Mouse (Mus musculus) heart, postnatal 4 days (tissue): ENCODE data around the gene Cnksr1. TPM values are rescaled to one million over a fixed set of nuclear protein-coding genes. Genes with fewer than 3 reads are reported as not detected.

ENCODE experiments used
- DNase-seq: peaks from one replicate; pipeline ENCODE4 v3.0.0; 2021
- total RNA-seq, 2 experiments: library from RNA; stranded (reverse); gene quantifications; 2 replicates each; pipeline ENCODE4 v1.2.3; 2021

Cnksr1 gene
- total RNA-seq, 2 experiments from 2014 or later, result 1.6 to 2.0 TPM

DNA sequence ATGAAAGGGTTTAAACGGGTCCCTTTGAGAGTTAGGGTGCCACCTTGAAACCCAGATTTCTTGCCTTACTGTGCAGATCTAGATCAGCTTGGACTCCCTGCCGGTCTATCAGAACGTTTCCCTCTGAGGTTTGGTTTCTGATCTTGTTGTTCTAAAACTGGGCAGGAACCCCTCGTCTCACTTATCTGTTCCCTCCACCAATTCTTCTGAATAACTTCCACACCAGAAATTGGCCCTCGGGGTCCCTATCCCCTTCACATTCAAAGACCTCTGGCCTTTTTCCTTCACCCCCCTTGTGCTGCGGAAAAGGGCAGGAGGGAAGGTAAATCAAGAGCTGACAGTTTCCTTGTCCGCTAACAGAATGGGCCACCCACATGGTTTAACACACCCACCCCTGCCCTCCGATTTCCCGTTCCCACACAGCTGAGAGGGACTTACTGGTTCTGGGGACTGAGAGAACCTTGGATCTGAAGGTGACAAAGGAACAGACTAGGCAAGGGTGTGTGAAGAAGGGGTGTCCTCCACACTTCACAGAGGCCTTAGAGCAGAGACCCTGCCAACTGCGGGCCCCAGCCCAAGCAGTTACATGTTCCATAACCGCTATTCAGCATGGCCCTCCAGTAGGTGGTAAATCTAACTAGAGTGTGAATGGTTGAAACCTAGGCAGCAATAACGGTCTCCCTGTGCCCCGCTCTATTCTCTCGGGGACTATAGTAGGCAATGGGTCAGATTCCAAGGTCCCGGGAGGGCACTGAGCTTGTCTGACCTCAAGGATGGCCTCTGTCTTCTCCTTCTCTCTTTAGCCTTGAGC is 14.9 kb upstream of the Cnksr1 start:
- DNase-seq, result no peak

- no peak for DNase-seq
Observed at GRCm38 (mm10) chr4:134252131-134252910, 14.1 kb upstream of the Cnksr1 start.

- peak; percentile 61 for DNase-seq
Observed at GRCm38 (mm10) chr4:134251241-134252130, 13.3 kb upstream of the Cnksr1 start.

DNA sequence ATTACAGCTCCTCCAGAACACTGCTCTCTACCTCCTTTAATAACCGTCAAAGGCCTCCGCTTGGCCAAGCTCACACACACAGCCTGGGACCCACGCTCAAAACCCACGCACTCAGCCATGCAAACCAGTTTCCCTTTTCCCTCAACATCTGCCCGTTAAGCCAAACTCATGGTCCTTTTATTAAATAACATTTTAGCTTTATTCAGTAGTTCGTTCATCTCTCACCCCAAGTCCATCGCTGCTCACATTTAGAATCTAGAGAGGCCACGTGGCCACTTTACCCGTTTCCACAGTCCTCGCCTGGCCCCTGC is 12.7 kb upstream of the Cnksr1 start:
- DNase-seq, result no peak

- no peak for DNase-seq
Observed at GRCm38 (mm10) chr4:134250116-134250929, 12.1 kb upstream of the Cnksr1 start.

DNA sequence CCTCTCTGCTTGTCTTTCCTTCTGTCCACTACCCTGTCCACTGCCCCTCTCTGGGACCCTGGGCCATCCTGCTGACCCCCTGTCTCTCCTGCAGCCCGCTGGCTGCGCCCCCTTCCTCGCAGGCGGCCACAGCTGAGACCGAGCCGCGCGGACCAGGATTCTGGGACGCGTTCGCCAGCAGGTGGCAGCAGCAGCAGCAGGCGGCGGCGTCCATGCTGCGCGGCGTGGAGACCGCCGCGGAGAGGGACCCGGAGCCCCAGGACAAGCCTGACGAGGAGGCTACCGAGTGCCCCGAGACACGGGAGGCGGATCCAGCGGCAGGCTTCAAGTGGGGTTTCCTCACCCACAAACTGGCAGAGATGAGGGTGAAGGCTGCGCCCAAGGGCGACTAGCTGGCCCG is 11.5 kb upstream of the Cnksr1 start:
- peak; percentile 89 for DNase-seq

DNA sequence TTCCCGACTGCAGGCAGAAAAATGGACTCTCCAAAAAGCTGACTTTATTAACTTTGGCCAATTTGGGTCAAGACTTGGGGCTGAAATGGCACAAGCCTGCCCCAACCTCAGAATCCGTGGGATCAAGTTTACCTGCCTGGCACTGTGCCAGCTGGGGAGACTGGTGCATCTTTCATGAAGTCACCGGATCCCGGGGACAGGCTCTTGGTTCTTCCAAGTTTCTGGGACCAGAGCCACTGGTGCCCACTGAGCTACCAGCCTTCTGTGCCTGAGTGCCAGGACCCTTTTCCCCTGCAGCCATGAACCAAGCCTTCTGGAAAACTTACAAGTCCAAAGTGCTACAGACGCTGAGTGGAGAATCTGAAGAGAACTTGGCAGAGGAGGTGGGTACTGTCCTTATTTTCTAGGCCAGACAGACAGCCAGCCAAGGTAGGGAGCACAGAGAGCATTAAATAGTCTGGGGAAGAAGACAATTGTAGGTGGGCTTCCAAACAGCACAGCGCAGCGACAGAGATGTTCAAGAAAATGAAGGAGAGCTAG is 8.6 kb upstream of the Cnksr1 start, which contains the start of gene Gm30191:
Gene Gm30191 (plus strand): TSS at position 217 of the 540 bp plus-strand sequence.
- no peak for DNase-seq

DNA sequence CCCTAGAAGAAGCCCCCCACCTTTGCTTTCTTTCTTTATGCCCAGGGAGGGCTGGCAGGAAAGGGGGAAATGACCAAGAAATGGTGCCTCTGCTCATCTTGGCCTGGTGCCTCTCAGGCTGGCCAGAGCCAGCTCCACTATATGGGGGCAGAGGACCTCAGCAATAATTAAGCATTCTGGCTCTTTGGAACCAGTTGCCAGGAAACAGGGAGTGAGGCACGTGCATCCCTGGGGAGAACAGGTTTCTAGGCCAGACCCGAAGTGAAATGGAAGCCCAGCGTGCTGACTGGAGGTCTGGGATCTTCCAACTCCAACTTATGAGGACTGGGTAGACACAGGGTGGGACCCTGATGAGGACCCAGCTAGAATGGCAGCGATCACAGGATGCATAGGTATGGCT is 8.1 kb upstream of the Cnksr1 start:
- no peak for DNase-seq

- peak; percentile 98 for DNase-seq
Observed at GRCm38 (mm10) chr4:134245148-134245843, 7.1 kb upstream of the Cnksr1 start, which contains the start of gene Zfp593. Gene Zfp593, minus strand, starts transcription at chr4:134245592.

DNA sequence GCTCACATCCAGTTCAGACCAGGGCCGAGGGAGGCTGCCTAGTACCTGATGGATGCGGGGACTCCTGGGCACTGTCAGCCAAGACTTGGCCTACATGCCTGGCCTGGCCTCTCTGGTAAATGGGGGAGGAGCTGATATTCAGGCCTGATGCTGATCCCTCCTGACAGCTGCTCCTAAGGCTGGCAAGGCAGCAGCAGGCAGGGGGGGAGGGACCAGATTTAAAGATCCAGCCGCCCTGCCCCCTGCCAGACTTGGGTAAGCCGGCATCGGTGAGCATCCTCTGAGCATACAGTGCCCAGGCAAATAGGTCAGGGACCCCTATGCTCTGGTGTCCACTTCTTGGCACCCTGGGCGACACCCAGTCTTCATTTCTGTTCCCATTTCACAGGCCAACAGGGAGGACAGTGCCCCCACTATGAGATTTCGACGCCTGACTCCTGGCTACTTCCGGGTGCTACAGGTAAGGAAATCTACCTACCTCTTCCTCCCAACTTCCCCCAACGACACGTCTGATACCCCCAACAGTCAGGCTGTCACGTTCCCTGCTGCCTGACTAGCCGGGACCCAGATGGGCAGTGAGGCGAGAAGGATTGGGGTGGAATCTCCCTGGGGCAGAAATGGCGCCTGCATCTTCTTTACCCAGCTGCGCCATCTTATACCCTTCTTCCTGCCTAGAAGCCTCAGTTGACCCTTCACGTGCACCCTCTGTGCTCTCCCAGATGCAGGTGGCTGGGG is 5.5 kb upstream of the Cnksr1 start, which contains the start of gene E130218I03Rik:
Gene E130218I03Rik (plus strand): TSS at position 147 of the 735 bp plus-strand sequence.
- DNase-seq, result no peak

GRCm38 (mm10) chr4:134238686-134239085 is 487 bp upstream of the Cnksr1 start:
- no peak for DNase-seq

DNA sequence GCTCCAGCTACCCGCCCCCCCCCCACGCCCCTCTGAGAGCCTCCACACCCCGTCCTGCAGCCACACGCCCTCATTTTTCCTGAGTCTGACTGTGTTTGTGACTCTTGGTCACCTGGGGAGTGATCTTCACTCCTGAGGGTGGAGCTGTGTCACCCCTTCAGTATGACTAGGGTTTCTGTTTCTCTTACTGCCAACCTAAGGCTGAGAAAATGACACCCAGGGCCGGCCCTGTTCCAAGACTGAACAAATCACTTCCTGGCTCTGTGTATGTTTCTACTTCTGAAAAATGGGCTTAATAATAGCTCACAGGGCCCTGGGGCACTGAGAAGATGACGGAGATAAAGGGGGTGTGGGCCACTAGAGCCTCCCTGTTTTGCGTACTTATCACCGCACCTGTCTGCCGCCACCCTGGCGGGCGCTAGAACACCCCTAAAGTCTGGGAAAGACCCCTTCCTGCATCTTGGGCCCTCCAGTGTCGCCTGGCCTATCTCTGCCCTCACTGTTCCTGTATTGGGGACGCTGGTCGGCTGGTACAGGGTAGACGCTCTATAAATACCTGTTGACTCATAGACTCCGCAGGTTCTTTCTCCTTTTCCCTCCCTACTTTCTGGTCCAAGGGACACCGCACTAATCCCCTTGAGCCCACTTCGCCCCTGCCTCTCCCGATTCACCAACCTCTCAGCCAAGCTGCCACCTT is 469 bp downstream of the Cnksr1 start:
- DNase-seq, result no peak

DNA sequence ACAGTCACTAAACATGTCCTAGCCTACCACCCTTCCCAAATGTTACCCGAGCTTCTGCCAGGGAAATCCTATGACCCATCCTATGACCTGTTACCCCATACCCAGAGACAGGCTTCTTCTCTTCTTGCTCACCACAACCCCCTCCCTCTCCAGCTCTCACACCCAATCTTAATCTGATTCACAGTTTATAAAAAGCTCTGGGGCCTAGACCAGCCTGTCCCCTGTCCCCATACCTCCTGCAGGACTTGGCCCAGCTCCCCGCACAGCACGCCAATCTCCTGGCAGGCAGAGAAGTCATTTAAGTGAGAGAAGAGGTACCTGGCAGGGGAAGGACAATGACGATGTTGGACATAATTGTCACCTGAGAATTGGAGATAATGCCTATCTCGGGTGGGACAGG is 3.3 kb downstream of the Cnksr1 start:
- no peak for DNase-seq

GRCm38 (mm10) chr4:134230431-134230830 is 7.8 kb downstream of the Cnksr1 start:
- DNase-seq, result no peak

DNA sequence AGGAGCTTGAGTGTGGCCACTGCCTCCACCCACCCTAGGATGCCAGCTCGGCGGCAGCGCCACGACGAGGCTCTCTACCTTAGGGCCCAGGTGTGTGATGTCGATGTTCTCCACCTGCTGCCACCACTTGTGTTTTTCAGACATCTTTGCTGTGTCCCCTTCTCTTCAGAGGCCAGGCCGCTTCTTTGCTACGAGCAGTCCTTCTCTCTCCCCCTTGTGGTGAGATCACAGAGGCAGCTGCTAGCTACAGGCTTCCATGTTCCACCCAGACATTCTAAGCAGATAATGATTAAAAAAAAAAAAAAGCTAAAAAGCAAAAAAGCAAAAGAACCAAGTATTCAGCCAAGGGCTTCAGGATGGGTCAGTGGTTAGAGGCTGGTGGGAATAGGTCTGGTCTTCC is 11.0 kb downstream of the Cnksr1 start, which contains the start of gene Catsper4:
Gene Catsper4 (minus strand): TSS at position 190 of the 400 bp plus-strand sequence.
- DNase-seq, result no peak

DNA sequence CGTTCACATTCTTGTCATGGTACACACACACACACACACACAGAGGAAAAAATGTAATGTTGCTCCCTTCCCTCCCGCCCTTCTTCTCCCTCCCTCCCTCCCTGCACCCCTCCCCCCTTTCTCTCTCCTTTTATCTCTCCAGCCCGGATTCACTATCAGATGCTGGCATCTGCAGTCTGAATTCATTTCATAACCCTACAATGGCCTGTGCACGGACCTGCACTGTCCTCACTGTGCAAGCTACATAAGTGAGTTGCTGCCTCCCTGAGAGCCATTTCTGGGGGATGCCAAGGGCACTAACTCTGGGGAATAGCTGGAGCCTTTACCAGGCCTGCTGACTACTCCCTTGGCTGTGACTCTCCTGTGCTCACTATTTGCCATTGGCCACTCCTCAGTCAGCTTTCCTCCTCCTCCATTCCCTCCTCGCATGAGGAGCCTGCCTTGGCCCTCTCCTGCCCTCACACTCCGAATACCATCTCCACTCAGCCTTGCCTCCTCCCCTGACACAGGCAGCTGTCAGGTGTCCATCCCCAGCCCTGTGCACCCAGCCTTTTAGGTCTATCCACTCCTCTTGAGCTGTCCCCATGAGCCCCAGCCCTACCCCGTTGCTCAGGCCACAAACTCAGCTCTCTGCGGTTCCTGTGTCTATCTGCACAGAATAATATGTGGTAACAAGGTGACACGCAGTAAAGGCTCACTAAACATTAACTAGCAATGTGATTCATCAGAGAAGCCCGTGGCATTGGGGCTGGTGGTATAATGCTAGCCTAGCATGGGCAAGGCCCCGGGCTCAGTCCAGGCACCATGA is 15.2 kb downstream of the Cnksr1 start:
- no peak for DNase-seq

GRCm38 (mm10) chr4:134206488-134207053 is 31.6 kb downstream of the Cnksr1 start:
- DNase-seq, result no peak

GRCm38 (mm10) chr4:134203340-134203896 is 34.8 kb downstream of the Cnksr1 start:
- DNase-seq, result no peak
